Mouse (Mus musculus) MN1 (cell line): Measurements from ENCODE around the gene Rragd.

Source experiments
- DNase-seq: peaks from one replicate; pipeline ENCODE4 v3.0.0-alpha.2; 2016; ENCODE audit warnings: low spot score

The Rragd gene

GRCm38 (mm10) chr4:33049601-33050000 is 66.8 kb downstream of the Rragd start:
- DNase-seq: no peak

- DNase-seq: no peak
These were observed 69.2 kb downstream of the Rragd start for GRCm38 (mm10) chr4:33052055-33052454.

- no peak for DNase-seq
These were observed 69.8 kb downstream of the Rragd start for GRCm38 (mm10) chr4:33052650-33053049.

GRCm38 (mm10) chr4:33054426-33054825 is 71.6 kb downstream of the Rragd start:
- no peak for DNase-seq

GRCm38 (mm10) chr4:33056317-33056716 is 73.5 kb downstream of the Rragd start:
- no peak for DNase-seq

GRCm38 (mm10) chr4:33057890-33058687 is 75.3 kb downstream of the Rragd start:
- DNase-seq: no peak

GRCm38 (mm10) chr4:33061158-33061557 is 78.3 kb downstream of the Rragd start:
- no peak for DNase-seq

GRCm38 (mm10) chr4:33062981-33063380 is 80.1 kb downstream of the Rragd start, which contains the start of gene Gabrr2:
Gabrr2 (plus strand) TSS chr4:33062999.
- no peak for DNase-seq

GRCm38 (mm10) chr4:33064986-33065385 is 82.1 kb downstream of the Rragd start:
- DNase-seq: no peak

- no peak for DNase-seq
These were observed 83.6 kb downstream of the Rragd start for GRCm38 (mm10) chr4:33066223-33066960.

- DNase-seq: no peak
These were observed 84.5 kb downstream of the Rragd start for GRCm38 (mm10) chr4:33067331-33067730.

- no peak for DNase-seq
These were observed 85.0 kb downstream of the Rragd start for GRCm38 (mm10) chr4:33067826-33068225.

GRCm38 (mm10) chr4:33068894-33069293 is 86.1 kb downstream of the Rragd start:
- DNase-seq: no peak

- DNase-seq: no peak
These were observed 87.5 kb downstream of the Rragd start for GRCm38 (mm10) chr4:33070326-33070725.

GRCm38 (mm10) chr4:33071337-33071736 is 88.5 kb downstream of the Rragd start:
- no peak for DNase-seq
